Mouse (Mus musculus): ENCODE data around the gene Rnf43. TPM values are rescaled to one million over a fixed set of nuclear protein-coding genes. Genes with fewer than 3 reads are reported as not detected.

Gene Rnf43
- polyA plus RNA-seq, 1 experiment from 2014 or later: 0.96 TPM

- Histone ChIP-seq H3K4me3 (ENCODE audit: low read depth, low read length) (no peak overlapping the region), H3K27ac (ENCODE audit: low read depth, low read length) (peak overlapping the region; percentile 94), H3K27me3 (ENCODE audit: control insufficient read depth, insufficient read depth, low read length) (no peaks in the 10 kb centered on the region), H3K9me3 (replicated peaks; ENCODE audit: control insufficient read depth, low read length) (no peaks in the 10 kb centered on the region), H3K36me3 (ENCODE audit: control insufficient read depth, insufficient read depth, low read length) (no peaks in the 10 kb centered on the region), H3K4me1 (ENCODE audit: control insufficient read depth, insufficient read depth, low read length) (peaks cover 26% of the 10 kb centered on the region), H3K9ac (ENCODE audit: low read depth, low read length) (peak overlapping the region; percentile 69), H3K4me2 (peak overlapping the region; percentile 56)
- no peak for ATAC-seq (replicated peaks; ENCODE audit: insufficient number of reproducible peaks, low FRiP score, low TSS enrichment)
Observed at GRCm38 (mm10) chr11:87725515-87725914, 63.0 kb downstream of the Rnf43 start.

DNA sequence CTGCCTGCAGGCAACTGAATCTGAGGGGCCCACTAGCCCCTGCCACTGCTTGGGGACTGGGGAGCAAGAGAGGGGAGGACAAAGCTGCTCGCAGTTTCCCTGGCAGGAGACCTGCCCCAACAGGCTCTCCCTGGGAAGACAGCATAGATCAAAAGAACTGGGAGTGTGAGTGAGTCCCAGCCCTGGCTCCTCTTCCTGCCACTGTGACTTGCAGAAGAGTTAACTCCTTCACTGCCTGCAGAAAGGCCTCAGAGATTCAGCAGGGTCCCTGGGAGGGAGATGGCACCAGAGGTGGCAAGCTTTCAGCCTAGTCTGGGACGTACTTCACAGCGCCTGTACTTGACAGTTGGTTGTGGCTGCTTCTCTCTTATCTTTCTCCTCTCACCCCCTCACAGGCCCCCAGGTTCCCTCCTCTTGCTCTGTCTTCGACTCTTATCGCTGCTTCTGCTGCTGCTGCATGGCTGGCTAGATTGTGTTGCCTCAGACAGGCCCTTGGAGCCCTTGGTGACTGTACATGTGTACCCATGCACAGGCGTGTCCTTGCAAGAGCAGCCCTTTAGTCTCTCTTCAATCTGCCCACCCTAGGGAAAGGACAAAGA is 63.5 kb downstream of the Rnf43 start:
- H3K9ac ChIP-seq (ENCODE audit: low read depth, low read length): peak overlapping the region; percentile 69
- H3K27me3 ChIP-seq (ENCODE audit: control insufficient read depth, insufficient read depth, low read length): no peaks in the 10 kb centered on the region
- peak; percentile 86 for ATAC-seq (replicated peaks; ENCODE audit: insufficient number of reproducible peaks, low FRiP score, low TSS enrichment)
- H3K4me1 ChIP-seq (ENCODE audit: control insufficient read depth, insufficient read depth, low read length): peaks cover 26% of the 10 kb centered on the region
- no peak overlapping the region for H3K4me3 ChIP-seq (ENCODE audit: low read depth, low read length)
- H3K27ac ChIP-seq (ENCODE audit: low read depth, low read length): peak overlapping the region; percentile 94
- 8% methylated on average over 6 of the region's 6 CpGs for WGBS (ENCODE audit: insufficient replicate concordance)
- peak overlapping the region; percentile 56 for H3K4me2 ChIP-seq
- no peaks in the 10 kb centered on the region for H3K36me3 ChIP-seq (ENCODE audit: control insufficient read depth, insufficient read depth, low read length)
- no peaks in the 10 kb centered on the region for H3K9me3 ChIP-seq (replicated peaks; ENCODE audit: control insufficient read depth, low read length)

GRCm38 (mm10) chr11:87727021-87727420 is 64.5 kb downstream of the Rnf43 start:
- Histone ChIP-seq H3K9me3 (replicated peaks; ENCODE audit: control insufficient read depth, low read length) (no peaks in the 10 kb centered on the region), H3K36me3 (ENCODE audit: control insufficient read depth, insufficient read depth, low read length) (no peaks in the 10 kb centered on the region), H3K4me2 (no peak overlapping the region; the same call in 1 of the 2 replicates), H3K27ac (ENCODE audit: low read depth, low read length) (peak overlapping the region; percentile 94), H3K4me3 (ENCODE audit: low read depth, low read length) (no peak overlapping the region), H3K9ac (ENCODE audit: low read depth, low read length) (peak overlapping the region; percentile 44), H3K4me1 (ENCODE audit: control insufficient read depth, insufficient read depth, low read length) (peaks cover 26% of the 10 kb centered on the region), H3K27me3 (ENCODE audit: control insufficient read depth, insufficient read depth, low read length) (no peaks in the 10 kb centered on the region)
- no peak for ATAC-seq (replicated peaks; ENCODE audit: insufficient number of reproducible peaks, low FRiP score, low TSS enrichment)
- WGBS (ENCODE audit: insufficient replicate concordance): 59% methylated on average over 11 of the region's 11 CpGs

GRCm38 (mm10) chr11:87727471-87727870 is 64.9 kb downstream of the Rnf43 start:
- Histone ChIP-seq H3K4me3 (ENCODE audit: low read depth, low read length) (no peak overlapping the region), H3K4me2 (no peak overlapping the region), H3K4me1 (ENCODE audit: control insufficient read depth, insufficient read depth, low read length) (peaks cover 26% of the 10 kb centered on the region), H3K9me3 (replicated peaks; ENCODE audit: control insufficient read depth, low read length) (no peaks in the 10 kb centered on the region), H3K9ac (ENCODE audit: low read depth, low read length) (no peak overlapping the region), H3K36me3 (ENCODE audit: control insufficient read depth, insufficient read depth, low read length) (no peaks in the 10 kb centered on the region), H3K27ac (ENCODE audit: low read depth, low read length) (peak overlapping the region; percentile 94; the same call in 1 of the 2 replicates), H3K27me3 (ENCODE audit: control insufficient read depth, insufficient read depth, low read length) (no peaks in the 10 kb centered on the region)
- ATAC-seq (replicated peaks; ENCODE audit: insufficient number of reproducible peaks, low FRiP score, low TSS enrichment): no peak
- WGBS (ENCODE audit: insufficient replicate concordance): 53% methylated on average over 4 of the region's 4 CpGs

- no peak overlapping the region for H3K4me3 ChIP-seq (ENCODE audit: low read depth, low read length)
- WGBS (ENCODE audit: insufficient replicate concordance): 57% methylated on average over 18 of the region's 18 CpGs
- H3K27ac ChIP-seq (ENCODE audit: low read depth, low read length): peak overlapping the region; percentile 92
- peaks cover 26% of the 10 kb centered on the region for H3K4me1 ChIP-seq (ENCODE audit: control insufficient read depth, insufficient read depth, low read length)
- ATAC-seq (replicated peaks; ENCODE audit: insufficient number of reproducible peaks, low FRiP score, low TSS enrichment): peak; percentile 11; the same call in 1 of the 2 replicates
- no peaks in the 10 kb centered on the region for H3K27me3 ChIP-seq (ENCODE audit: control insufficient read depth, insufficient read depth, low read length)
- no peaks in the 10 kb centered on the region for H3K36me3 ChIP-seq (ENCODE audit: control insufficient read depth, insufficient read depth, low read length)
- no peaks in the 10 kb centered on the region for H3K9me3 ChIP-seq (replicated peaks; ENCODE audit: control insufficient read depth, low read length)
- peak overlapping the region; percentile 44; the same call in 1 of the 2 replicates for H3K9ac ChIP-seq (ENCODE audit: low read depth, low read length)
- H3K4me2 ChIP-seq: peak overlapping the region; percentile 49
Observed at GRCm38 (mm10) chr11:87728850-87729592, 66.5 kb downstream of the Rnf43 start.

DNA sequence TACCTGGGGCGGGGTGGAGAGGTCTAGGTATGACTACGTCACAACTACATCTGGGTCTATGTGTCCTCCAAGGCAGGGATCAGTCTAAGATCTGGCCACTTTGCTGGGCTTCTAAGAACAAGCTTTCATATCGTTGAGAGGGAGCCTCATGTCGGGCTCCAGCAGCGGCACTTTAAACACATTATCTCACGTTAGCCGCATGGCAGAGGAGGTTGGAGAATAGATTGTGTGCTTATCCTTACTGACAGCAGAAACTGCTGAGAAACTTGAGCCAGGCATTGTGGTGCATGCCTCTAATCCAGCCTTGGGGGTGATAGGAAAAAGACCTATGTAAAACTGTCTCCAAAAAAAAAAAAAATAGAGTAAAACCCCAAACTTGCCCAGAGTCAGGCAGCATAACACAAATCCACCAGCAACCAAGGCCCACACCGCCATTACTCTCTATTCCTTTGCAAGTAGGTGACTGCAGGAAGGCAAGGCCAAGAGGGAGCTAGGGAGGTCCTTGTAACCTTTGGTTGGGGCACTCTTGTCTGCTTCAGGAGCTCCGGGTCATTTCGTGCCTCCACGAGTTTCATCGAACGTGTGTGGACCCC is 67.2 kb downstream of the Rnf43 start:
- peak overlapping the region; percentile 92 for H3K27ac ChIP-seq (ENCODE audit: low read depth, low read length)
- H3K4me2 ChIP-seq: peak overlapping the region; percentile 49

GRCm38 (mm10) chr11:87730652-87731310 is 68.3 kb downstream of the Rnf43 start:
- Histone ChIP-seq H3K4me2 (peak overlapping the region; percentile 22), H3K9me3 (replicated peaks; ENCODE audit: control insufficient read depth, low read length) (no peaks in the 10 kb centered on the region), H3K27me3 (ENCODE audit: control insufficient read depth, insufficient read depth, low read length) (no peaks in the 10 kb centered on the region), H3K36me3 (ENCODE audit: control insufficient read depth, insufficient read depth, low read length) (no peaks in the 10 kb centered on the region), H3K4me3 (ENCODE audit: low read depth, low read length) (no peak overlapping the region), H3K27ac (ENCODE audit: low read depth, low read length) (no peak overlapping the region), H3K9ac (ENCODE audit: low read depth, low read length) (no peak overlapping the region), H3K4me1 (ENCODE audit: control insufficient read depth, insufficient read depth, low read length) (peaks cover 23% of the 10 kb centered on the region)
- ATAC-seq (replicated peaks; ENCODE audit: insufficient number of reproducible peaks, low FRiP score, low TSS enrichment): no peak
- 63% methylated on average over 10 of the region's 10 CpGs for WGBS (ENCODE audit: insufficient replicate concordance)

More for the DNA sequence above, 67.2 kb downstream of the Rnf43 start:
- ATAC-seq (replicated peaks; ENCODE audit: insufficient number of reproducible peaks, low FRiP score, low TSS enrichment): peak; percentile 41
- no peak overlapping the region for H3K4me3 ChIP-seq (ENCODE audit: low read depth, low read length)
- H3K4me1 ChIP-seq (ENCODE audit: control insufficient read depth, insufficient read depth, low read length): peaks cover 26% of the 10 kb centered on the region
- no peaks in the 10 kb centered on the region for H3K27me3 ChIP-seq (ENCODE audit: control insufficient read depth, insufficient read depth, low read length)
- WGBS (ENCODE audit: insufficient replicate concordance): 62% methylated on average over 13 of the region's 13 CpGs
- H3K9me3 ChIP-seq (replicated peaks; ENCODE audit: control insufficient read depth, low read length): no peaks in the 10 kb centered on the region
- peak overlapping the region; percentile 44; the same call in 1 of the 2 replicates for H3K9ac ChIP-seq (ENCODE audit: low read depth, low read length)
- H3K36me3 ChIP-seq (ENCODE audit: control insufficient read depth, insufficient read depth, low read length): no peaks in the 10 kb centered on the region

DNA sequence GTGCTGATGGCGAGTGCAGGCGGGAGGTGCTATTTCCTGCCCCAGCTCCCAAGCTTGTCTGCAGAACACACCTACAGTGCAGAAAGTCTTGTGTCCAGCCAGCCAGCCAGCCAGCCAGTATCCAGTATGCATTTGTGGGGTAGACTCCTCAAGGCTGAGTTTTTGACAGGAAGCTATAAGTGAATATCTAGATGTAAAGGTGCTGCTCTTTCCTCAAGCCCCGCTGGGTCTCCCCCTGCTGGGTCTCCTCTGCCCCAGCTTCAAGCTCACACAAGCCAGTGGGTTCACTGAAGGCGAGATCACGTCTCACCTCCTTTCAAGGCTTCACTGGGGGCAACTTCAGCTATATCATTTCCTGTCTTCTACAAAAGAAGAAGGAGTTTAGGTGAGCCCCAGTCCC is 71.8 kb downstream of the Rnf43 start:
- no peaks in the 10 kb centered on the region for H3K27me3 ChIP-seq (ENCODE audit: control insufficient read depth, insufficient read depth, low read length)
- peaks cover 11% of the 10 kb centered on the region for H3K4me1 ChIP-seq (ENCODE audit: control insufficient read depth, insufficient read depth, low read length)
- no peak for ATAC-seq (replicated peaks; ENCODE audit: insufficient number of reproducible peaks, low FRiP score, low TSS enrichment)
- H3K27ac ChIP-seq (ENCODE audit: low read depth, low read length): no peak overlapping the region
- H3K4me2 ChIP-seq: peak overlapping the region; percentile 55
- H3K4me3 ChIP-seq (ENCODE audit: low read depth, low read length): no peak overlapping the region
- H3K9ac ChIP-seq (ENCODE audit: low read depth, low read length): 0 out of 2 replicates have a peak overlapping the region, but pooled peaks have one; percentile 50
- WGBS (ENCODE audit: insufficient replicate concordance): 46% methylated on average over 5 of the region's 5 CpGs
- no peaks in the 10 kb centered on the region for H3K9me3 ChIP-seq (replicated peaks; ENCODE audit: control insufficient read depth, low read length)
- H3K36me3 ChIP-seq (ENCODE audit: control insufficient read depth, insufficient read depth, low read length): no peaks in the 10 kb centered on the region

Measured in heart, embryonic 11.5 days (tissue).